Mouse (Mus musculus): ENCODE measurements around the gene Nrap. TPM values are rescaled to one million over a fixed set of nuclear protein-coding genes. Genes with fewer than 3 reads are reported as not detected.
A peak's percentile ranks its signal among the peaks of the same experiment; 100 is the strongest.

Nrap gene
- polyA plus RNA-seq, 1 experiment from 2014 or later: 0.61 TPM

- Histone ChIP-seq H3K9me3 (no peaks in the 10 kb centered on the region), H3K4me2 (no peak overlapping the region), H3K4me3 (replicated peaks) (no peak overlapping the region), H3K9ac (replicated peaks) (no peak overlapping the region), H3K4me1 (replicated peaks) (0 out of 2 replicates have a peak, but pooled peaks cover 4% of the 10 kb centered on the region), H3K36me3 (no peaks in the 10 kb centered on the region), H3K27ac (no peak overlapping the region), H3K27me3 (peaks cover 2% of the 10 kb centered on the region; the same call in 1 of the 2 replicates)
- 61% methylated on average over 11 of the region's 11 CpGs for WGBS
- ATAC-seq (ENCODE audit: insufficient number of reproducible peaks, insufficient read depth, low FRiP score, low TSS enrichment, low read depth): peak; percentile 42; the same call in 1 of the 2 replicates
These were observed 89.0 kb downstream of the Nrap start for GRCm38 (mm10) chr19:56300835-56301234.

DNA sequence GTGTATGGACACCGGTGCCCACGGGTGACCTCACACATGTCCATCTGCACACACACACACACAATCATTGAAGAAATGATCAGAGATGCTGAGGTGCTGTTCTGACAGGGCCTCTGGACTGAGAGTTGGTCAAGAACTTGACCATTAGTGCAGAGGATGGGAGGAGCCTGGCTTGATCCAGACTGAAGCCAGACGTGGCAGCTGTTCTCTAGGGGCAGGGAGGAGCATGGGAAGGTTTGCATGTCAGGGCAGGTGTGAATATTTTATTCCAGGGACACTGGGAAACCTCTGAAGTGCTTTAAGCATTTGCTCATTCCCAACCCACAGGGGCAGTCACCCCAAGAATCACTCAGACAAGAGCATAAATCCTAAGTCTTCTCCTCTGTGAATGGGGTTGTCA, 92.6 kb downstream of the Nrap start:
- Histone ChIP-seq H3K9ac (replicated peaks) (no peak overlapping the region), H3K4me1 (replicated peaks) (peaks cover 11% of the 10 kb centered on the region), H3K27ac (no peak overlapping the region), H3K27me3 (peaks cover 3% of the 10 kb centered on the region; the same call in 1 of the 2 replicates), H3K4me3 (replicated peaks) (no peak overlapping the region), H3K4me2 (no peak overlapping the region), H3K36me3 (no peaks in the 10 kb centered on the region), H3K9me3 (no peaks in the 10 kb centered on the region)
- 65% methylated on average over 3 of the region's 3 CpGs for WGBS
- no peak for ATAC-seq (ENCODE audit: insufficient number of reproducible peaks, insufficient read depth, low FRiP score, low TSS enrichment, low read depth)

GRCm38 (mm10) chr19:56296668-56297067, 93.2 kb downstream of the Nrap start:
- no peaks in the 10 kb centered on the region for H3K36me3 ChIP-seq
- no peak overlapping the region for H3K9ac ChIP-seq (replicated peaks)
- H3K4me3 ChIP-seq (replicated peaks): no peak overlapping the region
- peaks cover 16% of the 10 kb centered on the region for H3K4me1 ChIP-seq (replicated peaks)
- no peak for ATAC-seq (ENCODE audit: insufficient number of reproducible peaks, insufficient read depth, low FRiP score, low TSS enrichment, low read depth)
- 83% methylated on average over 9 of the region's 9 CpGs for WGBS
- H3K4me2 ChIP-seq: no peak overlapping the region
- H3K27ac ChIP-seq: no peak overlapping the region
- H3K27me3 ChIP-seq: peaks cover 3% of the 10 kb centered on the region; the same call in 1 of the 2 replicates
- no peaks in the 10 kb centered on the region for H3K9me3 ChIP-seq

DNA sequence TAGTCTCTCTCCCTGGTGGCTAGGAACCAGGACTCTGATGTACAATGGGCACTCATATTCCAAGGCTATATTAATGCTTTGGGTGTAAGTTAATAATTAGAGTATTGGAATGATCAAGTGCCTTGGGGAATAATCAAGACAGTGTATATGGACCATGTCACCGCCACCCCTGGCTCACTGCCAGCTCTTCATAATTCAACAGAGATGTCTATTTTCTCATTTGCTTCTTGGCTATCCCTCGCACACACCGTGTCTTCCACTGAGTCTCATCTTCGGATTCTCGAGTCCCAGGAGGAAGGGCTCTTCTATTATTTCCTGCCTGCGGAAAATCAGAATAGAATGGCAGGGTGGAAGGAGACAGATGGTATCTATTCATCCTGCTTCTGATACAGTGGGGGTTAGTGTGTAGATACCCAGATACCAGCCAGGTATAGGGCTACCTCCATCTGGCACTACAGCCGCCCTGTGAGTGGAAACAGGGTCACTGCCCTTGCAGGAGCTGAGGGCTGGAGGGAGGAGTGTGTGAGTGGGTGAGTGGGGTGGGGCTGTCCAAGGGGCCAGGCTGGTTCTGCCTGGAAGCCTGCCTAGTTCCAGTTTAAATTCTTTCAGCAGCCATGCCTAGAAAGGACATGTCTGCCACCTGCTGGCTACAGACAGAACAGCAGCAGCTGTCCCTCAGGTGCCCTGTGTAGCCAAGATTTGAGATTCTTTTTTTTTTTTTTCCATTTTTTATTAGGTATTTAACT, 95.0 kb downstream of the Nrap start:
- Histone ChIP-seq H3K4me3 (replicated peaks) (no peak overlapping the region), H3K36me3 (no peaks in the 10 kb centered on the region), H3K9me3 (no peaks in the 10 kb centered on the region), H3K27ac (no peak overlapping the region), H3K9ac (replicated peaks) (no peak overlapping the region), H3K4me1 (replicated peaks) (peaks cover 19% of the 10 kb centered on the region), H3K27me3 (peaks cover 3% of the 10 kb centered on the region; the same call in 1 of the 2 replicates), H3K4me2 (no peak overlapping the region)
- 73% methylated on average over 7 of the region's 7 CpGs for WGBS
- ATAC-seq (ENCODE audit: insufficient number of reproducible peaks, insufficient read depth, low FRiP score, low TSS enrichment, low read depth): peak; percentile 63; the same call in 1 of the 2 replicates

DNA sequence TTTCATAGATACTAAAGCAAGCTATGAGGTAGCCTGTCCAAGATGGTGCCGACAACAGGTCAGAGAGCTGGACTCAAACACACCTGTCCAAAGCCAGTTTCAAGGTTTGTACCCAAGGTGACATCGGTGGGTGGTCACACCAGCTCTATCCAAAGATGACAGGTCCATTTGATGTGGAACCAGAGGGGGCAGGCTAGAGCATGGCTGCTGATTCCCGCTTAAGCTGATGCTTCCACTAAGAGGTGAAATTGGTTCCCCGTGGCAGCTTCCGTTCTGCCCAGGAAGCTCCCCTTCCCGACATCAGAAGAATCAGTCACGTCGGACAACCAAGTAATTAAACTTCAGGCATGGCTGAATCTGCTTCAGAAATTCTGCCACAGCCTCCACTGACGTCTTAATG, 97.5 kb downstream of the Nrap start:
- Histone ChIP-seq H3K27ac (no peak overlapping the region; the same call in 1 of the 2 replicates), H3K27me3 (peaks cover 3% of the 10 kb centered on the region; the same call in 1 of the 2 replicates), H3K36me3 (no peaks in the 10 kb centered on the region), H3K4me1 (replicated peaks) (peaks cover 19% of the 10 kb centered on the region), H3K4me3 (replicated peaks) (no peak overlapping the region), H3K4me2 (no peak overlapping the region), H3K9ac (replicated peaks) (no peak overlapping the region), H3K9me3 (no peaks in the 10 kb centered on the region)
- 70% methylated on average over 9 of the region's 9 CpGs for WGBS
- no peak for ATAC-seq (ENCODE audit: insufficient number of reproducible peaks, insufficient read depth, low FRiP score, low TSS enrichment, low read depth)

- ATAC-seq (ENCODE audit: insufficient number of reproducible peaks, insufficient read depth, low FRiP score, low TSS enrichment, low read depth): no peak
- 54% methylated on average over 6 of the region's 6 CpGs for WGBS
- peak overlapping the region; percentile 35; the same call in 1 of the 2 replicates for H3K27ac ChIP-seq
These were observed 97.9 kb downstream of the Nrap start for GRCm38 (mm10) chr19:56291898-56292297.

GRCm38 (mm10) chr19:56289642-56290041, 100.2 kb downstream of the Nrap start:
- no peak overlapping the region for H3K27ac ChIP-seq
- no peak for ATAC-seq (ENCODE audit: insufficient number of reproducible peaks, insufficient read depth, low FRiP score, low TSS enrichment, low read depth)
- H3K4me3 ChIP-seq (replicated peaks): no peak overlapping the region
- no peak overlapping the region for H3K4me2 ChIP-seq
- H3K4me1 ChIP-seq (replicated peaks): peaks cover 15% of the 10 kb centered on the region
- no peak overlapping the region for H3K9ac ChIP-seq (replicated peaks)
- no peaks in the 10 kb centered on the region for H3K9me3 ChIP-seq
- H3K27me3 ChIP-seq: no peaks in the 10 kb centered on the region; the same call in 1 of the 2 replicates
- no peaks in the 10 kb centered on the region for H3K36me3 ChIP-seq
- 76% methylated on average over 8 of the region's 8 CpGs for WGBS

More at GRCm38 (mm10) chr19:56291898-56292297, 97.9 kb downstream of the Nrap start:
- Histone ChIP-seq H3K9ac (replicated peaks) (no peak overlapping the region), H3K4me3 (replicated peaks) (no peak overlapping the region), H3K36me3 (no peaks in the 10 kb centered on the region), H3K9me3 (no peaks in the 10 kb centered on the region), H3K4me2 (no peak overlapping the region), H3K4me1 (replicated peaks) (peaks cover 19% of the 10 kb centered on the region), H3K27me3 (peaks cover 3% of the 10 kb centered on the region; the same call in 1 of the 2 replicates)

GRCm38 (mm10) chr19:56288436-56288835, 101.4 kb downstream of the Nrap start:
- H3K4me3 ChIP-seq (replicated peaks): no peak overlapping the region
- peaks cover 14% of the 10 kb centered on the region for H3K4me1 ChIP-seq (replicated peaks)
- no peak for ATAC-seq (ENCODE audit: insufficient number of reproducible peaks, insufficient read depth, low FRiP score, low TSS enrichment, low read depth)

DNA sequence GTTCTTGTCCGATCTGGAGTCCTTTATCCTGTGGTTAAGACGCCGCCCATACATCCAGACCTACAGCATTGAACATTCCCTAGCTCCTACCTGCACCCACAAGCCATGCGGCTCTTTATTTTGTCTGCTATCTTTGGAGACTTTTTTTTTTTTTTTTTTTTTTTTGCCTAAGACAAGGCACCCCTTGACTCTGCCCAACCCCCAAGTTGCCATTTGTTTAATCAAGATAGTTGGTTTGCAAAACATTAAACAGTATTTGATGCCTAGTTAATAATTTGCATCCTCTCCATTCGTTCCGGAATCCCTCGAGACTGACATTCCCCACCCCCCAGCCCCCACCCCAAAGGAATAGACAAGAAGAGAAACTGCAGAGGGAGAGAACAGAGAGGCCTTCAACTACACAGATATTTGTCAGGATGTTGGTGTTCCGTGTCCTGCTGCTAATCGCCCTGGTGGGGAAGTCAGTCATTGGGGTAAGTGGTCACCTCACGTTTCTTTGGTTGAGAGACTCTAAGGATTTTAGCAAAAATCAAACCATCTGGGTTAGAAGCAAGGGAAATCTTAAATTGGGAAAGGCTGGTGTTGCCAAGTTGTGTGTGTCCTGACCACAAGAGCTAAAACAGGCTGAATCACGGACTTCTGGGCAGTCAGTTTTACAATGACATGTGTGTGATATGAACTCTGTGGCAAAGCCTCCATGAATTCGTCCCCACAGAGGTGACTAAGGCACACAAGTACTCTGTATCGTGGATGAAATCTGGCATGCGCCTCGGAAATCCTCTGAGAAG, 102.1 kb downstream of the Nrap start:
- Histone ChIP-seq H3K9ac (replicated peaks) (no peak overlapping the region), H3K9me3 (no peaks in the 10 kb centered on the region), H3K27me3 (peaks cover 3% of the 10 kb centered on the region; the same call in 1 of the 2 replicates), H3K4me1 (replicated peaks) (peaks cover 14% of the 10 kb centered on the region), H3K4me3 (replicated peaks) (no peak overlapping the region), H3K27ac (no peak overlapping the region), H3K4me2 (no peak overlapping the region), H3K36me3 (no peaks in the 10 kb centered on the region)
- WGBS: 85% methylated on average over 15 of the region's 15 CpGs
- ATAC-seq (ENCODE audit: insufficient number of reproducible peaks, insufficient read depth, low FRiP score, low TSS enrichment, low read depth): no peak

More at GRCm38 (mm10) chr19:56288436-56288835, 101.4 kb downstream of the Nrap start:
- Histone ChIP-seq H3K4me2 (no peak overlapping the region), H3K27me3 (peaks cover 3% of the 10 kb centered on the region; the same call in 1 of the 2 replicates), H3K27ac (no peak overlapping the region), H3K36me3 (no peaks in the 10 kb centered on the region), H3K9me3 (no peaks in the 10 kb centered on the region), H3K9ac (replicated peaks) (no peak overlapping the region)
- WGBS: 86% methylated on average over 4 of the region's 4 CpGs

DNA sequence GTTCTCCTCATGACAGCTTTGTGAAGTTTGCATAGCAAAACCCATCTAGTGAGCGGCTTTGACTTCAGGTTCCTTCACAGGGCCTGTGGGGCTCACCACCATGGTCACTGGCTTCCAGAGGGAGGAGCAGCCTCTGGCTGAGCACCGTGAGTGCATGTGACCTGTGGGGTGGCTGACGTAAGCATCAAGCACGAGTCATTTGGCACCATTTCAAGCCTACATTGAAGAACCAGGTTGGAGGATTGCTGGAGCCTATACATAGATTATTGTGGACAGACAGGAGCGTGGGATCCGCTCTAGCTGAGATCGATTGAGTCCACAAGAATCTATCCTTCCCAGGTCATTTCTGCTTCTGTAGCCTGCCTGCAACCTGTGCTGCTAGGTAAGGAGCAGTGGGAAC, 103.0 kb downstream of the Nrap start, which contains the start of gene Habp2:
TSS of gene Habp2 (plus strand) at position 272 of the 400 bp plus-strand sequence.
- Histone ChIP-seq H3K9ac (replicated peaks) (no peak within 1 kb of the TSS), H3K9me3 (no peaks in the 10 kb centered on the region), H3K4me3 (replicated peaks) (no peak within 1 kb of the TSS), H3K27me3 (0 out of 2 replicates have a peak, but pooled peaks cover 3% of the 10 kb centered on the region), H3K4me1 (replicated peaks) (peaks cover 9% of the 10 kb centered on the region), H3K4me2 (no peak within 1 kb of the TSS), H3K36me3 (no peaks in the 10 kb centered on the region), H3K27ac (no peak within 1 kb of the TSS)
- WGBS: 93% methylated on average over 7 of the region's 7 CpGs
- no peak for ATAC-seq (ENCODE audit: insufficient number of reproducible peaks, insufficient read depth, low FRiP score, low TSS enrichment, low read depth)

DNA sequence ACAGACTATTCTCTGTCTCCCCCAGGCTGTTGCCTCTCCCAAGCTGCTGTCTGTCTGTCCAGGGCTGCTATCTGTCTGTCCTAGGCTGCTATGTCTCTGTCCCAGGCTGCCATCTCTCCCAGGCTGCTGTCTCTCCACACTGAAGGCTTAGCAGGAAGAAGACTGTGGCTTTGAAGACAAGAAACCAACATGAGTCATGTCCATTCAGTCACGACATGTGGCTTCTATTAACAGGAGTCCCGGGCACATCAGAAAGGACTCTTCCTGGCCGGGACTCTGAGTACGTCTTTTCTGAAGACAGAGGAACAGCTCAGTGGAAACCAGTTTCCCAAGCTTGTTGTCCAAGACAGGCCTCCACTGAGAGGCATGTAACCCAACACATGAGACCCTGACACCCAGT, 104.6 kb downstream of the Nrap start:
- no peak for ATAC-seq (ENCODE audit: insufficient number of reproducible peaks, insufficient read depth, low FRiP score, low TSS enrichment, low read depth)
- H3K27ac ChIP-seq: no peak overlapping the region
- no peak overlapping the region for H3K9ac ChIP-seq (replicated peaks)
- WGBS: 23% methylated on average over 4 of the region's 4 CpGs
- H3K27me3 ChIP-seq: 0 out of 2 replicates have a peak, but pooled peaks cover 3% of the 10 kb centered on the region
- no peaks in the 10 kb centered on the region for H3K9me3 ChIP-seq
- no peak overlapping the region for H3K4me2 ChIP-seq
- H3K4me3 ChIP-seq (replicated peaks): no peak overlapping the region
- H3K4me1 ChIP-seq (replicated peaks): no peaks in the 10 kb centered on the region
- H3K36me3 ChIP-seq: no peaks in the 10 kb centered on the region
